Comparison of ENCODE assay signal across 22 mouse cellular contexts in genomic region chr11:100567815-100568245, GRCm38 (mm10). TPM values are rescaled to one million over a fixed set of nuclear protein-coding genes. Genes with fewer than 3 reads are reported as not detected.
DNase-seq lines count a peak whose midpoint lies in the region; ATAC-seq and TF ChIP-seq lines count a peak whose summit lies in the region.
"Had no signal": no experiment of that assay in that cellular context is flagged by ENCODE, and none has a peak within 500 bp of the region (broad histone marks: within the 10 kb centered on the region; RNA-seq: fewer than 3 reads in every experiment).

No protein-coding gene starts in this region.

- no peak overlapping the region for H3K27ac ChIP-seq in kidney, embryonic 14.5 days (ENCODE audit: low read depth, low read length)
- no peak overlapping the region for H3K27ac ChIP-seq in hindbrain, embryonic 14.5 days
- H3K27ac ChIP-seq: heart, embryonic 13.5 days; hindbrain, embryonic 15.5 days; intestine, embryonic 15.5 days; limb, embryonic 12.5 days; liver, embryonic 13.5 days; lung, embryonic 15.5 days had no signal

- POLR2A ChIA-PET in Patski (lab: Charles Lee), result interaction anchor here (0.6 kb wide), 1 partner anchor 199 kb away, joined by 4 read pairs; no protein-coding TSS in a partner anchor

- in situ Hi-C loops in Patski (cut with MboI; ENCODE audit: low pct_unique_long_range_greater_than_20kb), result no loop called here

- peak; percentile 52 for DNase-seq in kidney, adult 18-20 months
- DNase-seq in 416B (ENCODE audit: low read depth), result peak; percentile 67
- DNase-seq in Patski (ENCODE audit: low read depth, low spot score), result no peak
- peak; percentile 62 for DNase-seq in kidney, postnatal 14 days
- no peak for DNase-seq in hindbrain, embryonic 14.5 days (ENCODE audit: low spot score)
- no peak for DNase-seq in layer of hippocampus, postnatal 10 days (ENCODE audit: low spot score in 2 of 2)
- no peak for DNase-seq in layer of hippocampus, adult 9-10 months (ENCODE audit: low spot score)
- DNase-seq: adrenal gland, postnatal 10 days; cerebellum, postnatal 10 days; embryo, embryonic 11 days; forebrain, postnatal 0 days; liver, embryonic 13.5 days; right cerebral cortex, postnatal 25 days; thymus, postnatal 25 days had no signal

- no peak overlapping the region for H3K4me3 ChIP-seq in kidney, embryonic 14.5 days (ENCODE audit: low read length)
- no peak overlapping the region for H3K4me3 ChIP-seq in hindbrain, embryonic 14.5 days (replicated peaks; ENCODE audit: low read length)
- H3K4me3 ChIP-seq: heart, embryonic 13.5 days; hindbrain, embryonic 15.5 days; intestine, embryonic 15.5 days; limb, embryonic 12.5 days; liver, embryonic 13.5 days; lung, embryonic 15.5 days; megakaryocyte, embryonic 14.5 days had no signal

- H3K27me3 ChIP-seq in kidney, embryonic 14.5 days (ENCODE audit: control insufficient read depth, insufficient read depth, low read length), result no peaks in the 10 kb centered on the region
- no peaks in the 10 kb centered on the region for H3K27me3 ChIP-seq in Patski
- no peaks in the 10 kb centered on the region for H3K27me3 ChIP-seq in hindbrain, embryonic 14.5 days (ENCODE audit: control insufficient read depth, insufficient read depth, low read length)

- no peak for TF ChIP-seq CTCF in Patski (IDR thresholded peaks at IDR 0.05)

- H3K4me2 ChIP-seq in kidney, embryonic 14.5 days (replicated peaks; ENCODE audit: low read depth, low read length), result no peak overlapping the region
- H3K4me2 ChIP-seq in hindbrain, embryonic 14.5 days (replicated peaks), result no peak overlapping the region
- H3K4me2 ChIP-seq: heart, embryonic 13.5 days; hindbrain, embryonic 15.5 days; intestine, embryonic 15.5 days; limb, embryonic 12.5 days; liver, embryonic 13.5 days; lung, embryonic 15.5 days had no signal

- no peak for ATAC-seq in kidney, embryonic 14.5 days (ENCODE audit: low FRiP score, low TSS enrichment)
- ATAC-seq in Patski, result peak; percentile 12
- ATAC-seq in hindbrain, embryonic 14.5 days (ENCODE audit: low FRiP score), result no peak
- ATAC-seq: forebrain, postnatal 0 days; intestine, embryonic 15.5 days; midbrain, embryonic 16.5 days had no signal

- 29% methylated on average over 9 of the region's 9 CpGs for WGBS in kidney, embryonic 14.5 days
- 60% methylated on average over 9 of the region's 9 CpGs for WGBS in hindbrain, embryonic 14.5 days

- H3K4me1 ChIP-seq in kidney, embryonic 14.5 days (ENCODE audit: control insufficient read depth, insufficient read depth, low read length), result 0 out of 2 replicates have a peak, but pooled peaks cover 8% of the 10 kb centered on the region
- H3K4me1 ChIP-seq in hindbrain, embryonic 14.5 days (replicated peaks; ENCODE audit: control insufficient read depth, insufficient read depth, low read length), result peaks cover 4% of the 10 kb centered on the region; the same call in 1 of the 2 replicates

- H3K36me3 ChIP-seq in kidney, embryonic 14.5 days (ENCODE audit: control insufficient read depth, insufficient read depth, low read length), result no peaks in the 10 kb centered on the region
- no peaks in the 10 kb centered on the region for H3K36me3 ChIP-seq in hindbrain, embryonic 14.5 days (replicated peaks; ENCODE audit: control insufficient read depth, insufficient read depth)
- H3K36me3 ChIP-seq: heart, embryonic 13.5 days; hindbrain, embryonic 15.5 days; intestine, embryonic 15.5 days; limb, embryonic 12.5 days; liver, embryonic 13.5 days; lung, embryonic 15.5 days had no signal

- H3K9ac ChIP-seq in kidney, embryonic 14.5 days (ENCODE audit: low read depth, low read length), result no peak overlapping the region
- H3K9ac ChIP-seq in hindbrain, embryonic 14.5 days, result no peak overlapping the region
- H3K9ac ChIP-seq: forebrain, postnatal 0 days; heart, embryonic 13.5 days; hindbrain, embryonic 15.5 days; intestine, embryonic 15.5 days; limb, embryonic 12.5 days; liver, embryonic 13.5 days; lung, embryonic 15.5 days had no signal

- no peaks in the 10 kb centered on the region for H3K9me3 ChIP-seq in kidney, embryonic 14.5 days (ENCODE audit: control insufficient read depth, low read length)
- no peaks in the 10 kb centered on the region for H3K9me3 ChIP-seq in hindbrain, embryonic 14.5 days (ENCODE audit: control insufficient read depth, low read length)
- H3K9me3 ChIP-seq: heart, embryonic 13.5 days; hindbrain, embryonic 15.5 days; intestine, embryonic 15.5 days; limb, embryonic 12.5 days; liver, embryonic 13.5 days; lung, embryonic 15.5 days had no signal

- CTCF ChIA-PET in Patski (lab: Charles Lee), result interaction anchor here (0.6 kb wide), 1 partner anchor 20 kb away, joined by 3 read pairs; no protein-coding TSS in a partner anchor

RNA-seq across cellular contexts. Expression of gene Cnp, which starts 6.9 kb away (rescaled TPM):
- 17.0 and 25.0 TPM in 2 replicates for polyA plus RNA-seq in kidney, embryonic 14.5 days (2014; fragmentation: Nextera tagmentation; extraction: Ambion mirVana)
- polyA plus RNA-seq in Patski (2021), result 17.9 TPM
- polyA plus RNA-seq in hindbrain, embryonic 14.5 days (2014; fragmentation: Nextera tagmentation; extraction: Ambion mirVana), result 47.2 and 53.3 TPM in 2 replicates
- 10 to 100 TPM; 88.0 to 92.7 TPM for total RNA-seq in layer of hippocampus, postnatal 10 days (2021)

RNA-seq across cellular contexts. Expression of gene Ttc25, which starts 22.4 kb away (rescaled TPM):
- polyA plus RNA-seq in kidney, embryonic 14.5 days (2014; fragmentation: Nextera tagmentation; extraction: Ambion mirVana), result 0.58 and 0.77 TPM in 2 replicates
- polyA plus RNA-seq in Patski (2021), result 2.2 TPM
- polyA plus RNA-seq in hindbrain, embryonic 14.5 days (2014; fragmentation: Nextera tagmentation; extraction: Ambion mirVana), result 2.0 and 2.7 TPM in 2 replicates
- 1 to 10 TPM; 1.0 to 1.6 TPM for total RNA-seq in layer of hippocampus, postnatal 10 days (2021)

RNA-seq across cellular contexts. Expression of gene Acly, which starts 40.0 kb away (rescaled TPM):
- 70.1 and 158 TPM in 2 replicates for polyA plus RNA-seq in kidney, embryonic 14.5 days (2014; fragmentation: Nextera tagmentation; extraction: Ambion mirVana)
- polyA plus RNA-seq in Patski (2021), result 162 TPM
- 224 and 244 TPM in 2 replicates for polyA plus RNA-seq in hindbrain, embryonic 14.5 days (2014; fragmentation: Nextera tagmentation; extraction: Ambion mirVana)
- 100 to 1,000 TPM; 127 to 134 TPM for total RNA-seq in layer of hippocampus, postnatal 10 days (2021)

RNA-seq across cellular contexts. Expression of gene Nkiras2, which starts 51.2 kb away (rescaled TPM):
- polyA plus RNA-seq in kidney, embryonic 14.5 days (2014; fragmentation: Nextera tagmentation; extraction: Ambion mirVana), result 63.6 and 67.6 TPM in 2 replicates
- polyA plus RNA-seq in Patski (2021), result 36.5 TPM
- polyA plus RNA-seq in hindbrain, embryonic 14.5 days (2014; fragmentation: Nextera tagmentation; extraction: Ambion mirVana), result 103 TPM in 2 replicates
- total RNA-seq in layer of hippocampus, postnatal 10 days (2021), result 10 to 100 TPM; 25.6 to 27.9 TPM

RNA-seq across cellular contexts. Expression of gene Dnajc7, which starts 52.1 kb away (rescaled TPM):
- polyA plus RNA-seq in kidney, embryonic 14.5 days (2014; fragmentation: Nextera tagmentation; extraction: Ambion mirVana), result 86.2 and 126 TPM in 2 replicates
- 268 TPM for polyA plus RNA-seq in Patski (2021)
- 91.0 and 91.6 TPM in 2 replicates for polyA plus RNA-seq in hindbrain, embryonic 14.5 days (2014; fragmentation: Nextera tagmentation; extraction: Ambion mirVana)
- 100 to 1,000 TPM; 250 to 255 TPM for total RNA-seq in layer of hippocampus, postnatal 10 days (2021)

Comparison
In these comparisons a context has a peak if more than half of its experiments do, and no peak if none do; other contexts are left out.
1. DNase-seq: peak in kidney, adult 18-20 months (single experiment), 416B (single experiment) and kidney, postnatal 14 days (single experiment); none in Patski (single experiment), hindbrain, embryonic 14.5 days (single experiment), layer of hippocampus, postnatal 10 days (0 of 2) and layer of hippocampus, adult 9-10 months (single experiment).